Mouse (Mus musculus): Measurements from ENCODE around the gene Sap30bp. TPM values are rescaled to one million over a fixed set of nuclear protein-coding genes. Genes with fewer than 3 reads are reported as not detected.
A peak's percentile ranks its signal among the peaks of the same experiment; 100 is the strongest.

Gene Sap30bp
- total and polyA plus RNA-seq, 3 experiments, result 49.1 to 69.2 TPM; not detected in 1

DNA sequence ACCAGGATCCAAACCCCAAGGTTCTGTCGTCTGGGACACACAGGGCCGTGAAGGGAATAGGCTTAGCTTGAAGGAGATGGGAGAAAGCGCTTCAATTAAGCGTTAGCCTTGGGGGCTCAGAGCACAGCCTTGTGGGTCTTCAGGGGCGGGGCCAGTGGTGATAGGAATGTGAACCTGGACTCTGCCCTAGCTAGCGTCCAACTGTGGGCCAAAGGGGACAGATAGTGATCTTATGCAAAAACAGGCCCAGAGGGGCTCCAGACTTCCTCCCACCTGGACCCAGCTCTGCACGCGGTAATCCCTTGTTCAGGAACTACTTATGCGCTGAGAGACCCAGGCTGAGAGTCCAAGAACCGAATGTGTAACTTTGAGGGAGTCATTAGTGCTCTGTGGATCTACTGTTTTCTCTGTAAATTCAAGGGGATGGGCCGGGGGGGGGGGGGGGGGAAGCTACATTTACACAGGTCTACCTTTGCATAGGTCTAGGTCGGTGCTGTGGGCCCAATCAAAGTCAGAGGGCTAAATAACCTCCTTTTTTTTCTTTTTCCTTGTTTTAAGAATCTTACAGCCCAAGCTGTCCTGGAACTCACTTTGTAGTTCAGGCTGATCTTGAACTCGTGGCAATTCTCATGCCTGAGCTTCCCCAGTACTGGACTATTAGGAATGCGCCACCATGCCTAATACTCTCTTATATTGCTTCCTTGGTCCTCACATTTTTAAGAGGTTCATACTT is 78.6 kb downstream of the Sap30bp start:
- peak overlapping the region; percentile 67 to 86 for H3K4me3 ChIP-seq (ENCODE audit: control insufficient read depth in 1 of 2, insufficient read depth in 1 of 2, low read depth in 2 of 2, low read length in 2 of 2)
- no peaks in the 10 kb centered on the region for H3K9me3 ChIP-seq (replicated peaks; ENCODE audit: insufficient read depth, low read length)
- peak overlapping the region; percentile 38 for H3K27ac ChIP-seq (ENCODE audit: control insufficient read depth, low read depth, low read length)
- H3K36me3 ChIP-seq (ENCODE audit: control insufficient read depth in 1 of 2, insufficient read depth in 2 of 2, low read length in 2 of 2), result peaks cover 0 to 9% of the 10 kb centered on the region in 2 experiments; a peak in 2 of 4 replicates
- TF ChIP-seq GATA1 (IDR thresholded peaks at IDR 0.05; ENCODE audit: low read depth, low read length), result peak; percentile 43; the same call in 1 of the 2 replicates
- TF ChIP-seq CHD1 (IDR thresholded peaks at IDR 0.05; ENCODE audit: low read depth, low read length), result peak; percentile 88; the same call in 1 of the 2 replicates
- no peak for TF ChIP-seq SMC3 (IDR thresholded peaks at IDR 0.05; ENCODE audit: low read depth, low read length)
- TF ChIP-seq TCF12 (IDR thresholded peaks at IDR 0.05; ENCODE audit: low read depth, low read length), result 0 out of 2 replicates have a peak, but pooled peaks have one; percentile 24
- TF ChIP-seq MYC (IDR thresholded peaks at IDR 0.05; ENCODE audit: low read depth, low read length), result no peak
- no peaks in the 10 kb centered on the region for H3K27me3 ChIP-seq (ENCODE audit: control insufficient read depth in 1 of 2, insufficient read depth in 2 of 2, low read length in 2 of 2)
- DNase-seq (ENCODE audit: low read depth, low spot score), result peak; percentile 56
- H3K9ac ChIP-seq (ENCODE audit: control insufficient read depth, low read depth, low read length, poor library complexity, severe bottlenecking), result peak overlapping the region; percentile 89
- H3K79me2 ChIP-seq (ENCODE audit: control insufficient read depth, insufficient read depth, low read length, poor library complexity), result peaks cover 13% of the 10 kb centered on the region
- H3K4me1 ChIP-seq (ENCODE audit: control insufficient read depth in 1 of 2, insufficient read depth in 2 of 2, low read length in 2 of 2), result peaks cover 3 to 11% of the 10 kb centered on the region in 2 experiments; a peak in 3 of 4 replicates

DNA sequence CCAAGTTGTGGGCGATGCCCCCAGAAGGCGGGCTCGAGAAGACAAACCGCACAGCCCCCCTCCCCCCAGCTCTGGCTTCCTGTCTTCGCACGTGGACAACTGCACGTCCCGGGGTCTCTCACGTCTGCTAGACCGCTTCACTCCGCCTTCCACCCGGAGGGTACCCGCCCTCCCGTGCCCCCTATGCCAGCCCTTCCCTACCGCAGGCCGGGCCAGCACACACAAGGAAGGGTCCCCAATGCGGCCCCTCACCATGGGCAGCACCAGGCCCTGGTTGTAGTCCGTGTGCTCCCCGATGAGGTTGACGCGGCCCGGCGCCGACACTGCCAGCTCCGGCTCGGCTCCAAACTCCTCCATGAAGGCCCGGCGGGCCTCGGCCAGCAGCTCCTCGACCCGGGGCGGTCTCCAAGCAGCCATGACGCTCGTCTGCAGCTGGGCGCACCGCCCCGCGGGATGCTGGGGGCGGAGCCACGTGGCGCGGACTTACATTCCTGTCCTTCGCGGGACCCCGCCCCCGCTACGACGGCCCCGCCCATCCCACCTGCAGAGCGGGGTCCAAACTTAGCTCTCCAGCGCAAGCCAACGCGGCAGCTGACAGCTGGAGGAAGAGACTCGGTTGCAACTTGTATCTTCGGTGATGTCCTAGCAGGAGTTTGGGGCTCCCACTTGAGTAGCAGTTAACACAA is 79.3 kb downstream of the Sap30bp start, which contains the start of gene Galk1:
Gene Galk1, minus strand, starts transcription at position 458 of the 686 bp plus-strand sequence.
- peaks cover 3 to 11% of the 10 kb centered on the region in 2 experiments; a peak in 3 of 4 replicates for H3K4me1 ChIP-seq (ENCODE audit: control insufficient read depth in 1 of 2, insufficient read depth in 2 of 2, low read length in 2 of 2)
- peak; percentile 98 for DNase-seq (ENCODE audit: low read depth, low spot score)
- no peaks in the 10 kb centered on the region for H3K27me3 ChIP-seq (ENCODE audit: control insufficient read depth in 1 of 2, insufficient read depth in 2 of 2, low read length in 2 of 2)
- H3K36me3 ChIP-seq (ENCODE audit: control insufficient read depth in 1 of 2, insufficient read depth in 2 of 2, low read length in 2 of 2), result peaks cover 0 to 9% of the 10 kb centered on the region in 2 experiments; a peak in 2 of 4 replicates
- peak within 1 kb of the TSS; percentile 89 for H3K9ac ChIP-seq (ENCODE audit: control insufficient read depth, low read depth, low read length, poor library complexity, severe bottlenecking)
- no peaks in the 10 kb centered on the region for H3K9me3 ChIP-seq (replicated peaks; ENCODE audit: insufficient read depth, low read length)
- H3K4me3 ChIP-seq (ENCODE audit: control insufficient read depth in 1 of 2, insufficient read depth in 1 of 2, low read depth in 2 of 2, low read length in 2 of 2), result peak within 1 kb of the TSS; percentile 67 to 86
- H3K79me2 ChIP-seq (ENCODE audit: control insufficient read depth, insufficient read depth, low read length, poor library complexity), result peaks cover 13% of the 10 kb centered on the region
- H3K27ac ChIP-seq (ENCODE audit: control insufficient read depth, low read depth, low read length), result peak within 1 kb of the TSS; percentile 38
- TF ChIP-seq USF2 (IDR thresholded peaks at IDR 0.05; ENCODE audit: borderline replicate concordance in 1 of 2, insufficient read depth in 1 of 2, low read depth in 1 of 2, low read length in 2 of 2) (peak in 1 of 2 experiments; percentile 41; a peak in 1 of 4 replicates), KAT2A (conservative IDR thresholded peaks at IDR 0.05; ENCODE audit: low read depth, low read length) (no peak; the same call in 1 of the 2 replicates), GATA1 (IDR thresholded peaks at IDR 0.05; ENCODE audit: low read depth, low read length) (no peak), POLR2AphosphoS2 (IDR thresholded peaks at IDR 0.05; ENCODE audit: low read length) (peak; percentile 57; the same call in 1 of the 2 replicates), MXI1 (IDR thresholded peaks at IDR 0.05; ENCODE audit: low read depth, low read length) (peak; percentile 97), CHD2 (IDR thresholded peaks at IDR 0.05; ENCODE audit: low read length) (no peak), ETS1 (IDR thresholded peaks at IDR 0.05; ENCODE audit: low read depth, low read length) (peak; percentile 56; the same call in 1 of the 2 replicates), JUND (IDR thresholded peaks at IDR 0.05; ENCODE audit: low read depth, low read length) (no peak), E2F4 (IDR thresholded peaks at IDR 0.05; ENCODE audit: borderline replicate concordance, low read depth, low read length) (no peak), RCOR1 (IDR thresholded peaks at IDR 0.05; ENCODE audit: low read depth, low read length) (no peak), MAFK (IDR thresholded peaks at IDR 0.05; ENCODE audit: borderline replicate concordance, low read depth, low read length) (no peak), ELF1 (IDR thresholded peaks at IDR 0.05; ENCODE audit: low read depth, low read length) (no peak; the same call in 1 of the 2 replicates), RAD21 (IDR thresholded peaks at IDR 0.05; ENCODE audit: low read depth, low read length) (no peak), EP300 (IDR thresholded peaks at IDR 0.05; ENCODE audit: low read depth in 1 of 2, low read length in 2 of 2) (no peak), BHLHE40 (IDR thresholded peaks at IDR 0.05; ENCODE audit: borderline replicate concordance, low read depth, low read length) (peak; percentile 88; the same call in 1 of the 2 replicates), SMC3 (IDR thresholded peaks at IDR 0.05; ENCODE audit: low read depth, low read length) (no peak), ZMIZ1 (IDR thresholded peaks at IDR 0.05; ENCODE audit: low read depth, low read length) (peak; percentile 50; the same call in 1 of the 2 replicates), HCFC1 (IDR thresholded peaks at IDR 0.05; ENCODE audit: low read depth, low read length) (no peak; the same call in 1 of the 2 replicates), TCF12 (IDR thresholded peaks at IDR 0.05; ENCODE audit: low read depth, low read length) (peak; percentile 68; the same call in 1 of the 2 replicates), CHD1 (IDR thresholded peaks at IDR 0.05; ENCODE audit: low read depth, low read length) (no peak), MYC (IDR thresholded peaks at IDR 0.05; ENCODE audit: low read depth, low read length) (peak; percentile 96), MYB (IDR thresholded peaks at IDR 0.05; ENCODE audit: low read depth, low read length) (no peak), NRF1 (IDR thresholded peaks at IDR 0.05; ENCODE audit: insufficient read depth, low read depth, low read length, poor library complexity, severe bottlenecking) (peak; percentile 36; the same call in 1 of the 2 replicates), ZKSCAN1 (IDR thresholded peaks at IDR 0.05; ENCODE audit: low read depth, low read length) (no peak), TBP (IDR thresholded peaks at IDR 0.05; ENCODE audit: low read depth, low read length) (0 out of 2 replicates have a peak, but pooled peaks have one; percentile 8), SIN3A (IDR thresholded peaks at IDR 0.05; ENCODE audit: low read length) (peak; percentile 85), MAX (IDR thresholded peaks at IDR 0.05; ENCODE audit: low read length) (peak; percentile 82)

All from MEL (cell line).